Comparison of ENCODE assay signal across 22 mouse cellular contexts in the genomic region with DNA sequence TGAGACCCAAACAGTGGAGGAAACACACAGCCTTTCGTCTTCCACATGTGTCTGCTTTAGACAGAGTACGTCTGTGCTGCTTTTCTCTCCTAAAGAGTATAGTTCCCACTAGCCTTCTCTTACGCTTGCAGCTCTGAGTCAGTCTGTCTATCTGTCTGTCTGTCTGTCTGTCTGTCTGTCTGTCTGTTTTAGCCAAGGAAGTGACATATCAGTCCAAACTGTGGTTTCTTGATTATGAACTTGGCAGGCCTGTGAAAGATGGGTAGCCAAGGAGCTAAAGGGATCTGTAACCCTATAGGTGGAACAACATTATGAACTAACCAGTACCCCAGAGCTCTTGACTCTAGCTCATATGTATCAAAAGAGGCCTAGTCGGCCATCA.
A peak's percentile ranks its signal among the peaks of the same experiment; 100 is the strongest.
DNase-seq lines count a peak whose midpoint lies in the region; ATAC-seq and TF ChIP-seq lines count a peak whose summit lies in the region.
"Had no signal": no experiment of that assay in that cellular context is flagged by ENCODE, and none has a peak within 500 bp of the region (broad histone marks: within the 10 kb centered on the region; RNA-seq: fewer than 3 reads in every experiment).

No protein-coding gene starts in this region.

- no peak for TF ChIP-seq EP300 in lung, postnatal 0 days (IDR thresholded peaks at IDR 0.05)

- TF ChIP-seq CTCF in lung, postnatal 0 days (IDR thresholded peaks at IDR 0.05), result no peak

- peaks cover 23% of the 10 kb centered on the region for H3K4me1 ChIP-seq in forebrain, embryonic 13.5 days
- H3K4me1 ChIP-seq in forebrain, embryonic 10.5 days, result no peaks in the 10 kb centered on the region
- H3K4me1 ChIP-seq in heart, embryonic 13.5 days, result peaks cover 16% of the 10 kb centered on the region
- no peaks in the 10 kb centered on the region for H3K4me1 ChIP-seq in lung, postnatal 0 days (ENCODE audit: insufficient read depth, low read depth, low read length)
- no peaks in the 10 kb centered on the region for H3K4me1 ChIP-seq in kidney, embryonic 16.5 days (ENCODE audit: insufficient read depth, low read length)
- H3K4me1 ChIP-seq: embryonic facial prominence, embryonic 12.5 days; midbrain, embryonic 10.5 days had no signal

- H3K9ac ChIP-seq in forebrain, embryonic 13.5 days, result no peak overlapping the region
- peak overlapping the region; percentile 2 for H3K9ac ChIP-seq in heart, embryonic 13.5 days
- H3K9ac ChIP-seq in lung, postnatal 0 days (replicated peaks; ENCODE audit: low read depth), result no peak overlapping the region
- no peak overlapping the region for H3K9ac ChIP-seq in kidney, embryonic 16.5 days (replicated peaks; ENCODE audit: low read length)
- H3K9ac ChIP-seq: embryonic facial prominence, embryonic 12.5 days; hindbrain, embryonic 15.5 days; limb, embryonic 12.5 days; liver, embryonic 13.5 days; lung, embryonic 15.5 days; neural tube, embryonic 12.5 days had no signal

- WGBS in forebrain, embryonic 13.5 days, result 90% methylated on average over 4 of the region's 4 CpGs
- WGBS in forebrain, embryonic 10.5 days, result 94% methylated on average over 4 of the region's 4 CpGs
- WGBS in heart, embryonic 13.5 days, result 84% methylated on average over 4 of the region's 4 CpGs
- WGBS in lung, postnatal 0 days, result 76% methylated on average over 4 of the region's 4 CpGs
- 92% methylated on average over 4 of the region's 4 CpGs for WGBS in kidney, embryonic 16.5 days

- no peak overlapping the region for H3K4me3 ChIP-seq in forebrain, embryonic 13.5 days
- H3K4me3 ChIP-seq in forebrain, embryonic 10.5 days, result no peak overlapping the region
- no peak overlapping the region for H3K4me3 ChIP-seq in heart, embryonic 13.5 days
- no peak overlapping the region for H3K4me3 ChIP-seq in lung, postnatal 0 days (ENCODE audit: low read depth, low read length)
- no peak overlapping the region for H3K4me3 ChIP-seq in kidney, embryonic 16.5 days (ENCODE audit: low read length)
- H3K4me3 ChIP-seq: embryonic facial prominence, embryonic 12.5 days; heart, embryonic 10.5 days; hindbrain, embryonic 15.5 days; limb, embryonic 12.5 days; liver, embryonic 13.5 days; lung, embryonic 15.5 days; midbrain, embryonic 10.5 days; neural tube, embryonic 12.5 days had no signal

- H3K4me2 ChIP-seq in forebrain, embryonic 13.5 days, result peak overlapping the region; percentile 0; the same call in 1 of the 2 replicates
- H3K4me2 ChIP-seq in heart, embryonic 13.5 days, result peak overlapping the region; percentile 36
- H3K4me2 ChIP-seq in lung, postnatal 0 days (replicated peaks; ENCODE audit: low read depth, low read length), result no peak overlapping the region
- no peak overlapping the region for H3K4me2 ChIP-seq in kidney, embryonic 16.5 days (replicated peaks; ENCODE audit: low read depth, low read length)
- H3K4me2 ChIP-seq: embryonic facial prominence, embryonic 12.5 days; hindbrain, embryonic 15.5 days; limb, embryonic 12.5 days; liver, embryonic 13.5 days; lung, embryonic 15.5 days; neural tube, embryonic 12.5 days had no signal

- no peaks in the 10 kb centered on the region for H3K27me3 ChIP-seq in forebrain, embryonic 13.5 days
- no peaks in the 10 kb centered on the region for H3K27me3 ChIP-seq in forebrain, embryonic 10.5 days (ENCODE audit: poor library complexity, severe bottlenecking)
- no peaks in the 10 kb centered on the region for H3K27me3 ChIP-seq in heart, embryonic 13.5 days (replicated peaks)
- H3K27me3 ChIP-seq in lung, postnatal 0 days (replicated peaks; ENCODE audit: insufficient read depth, low read length), result no peaks in the 10 kb centered on the region
- no peaks in the 10 kb centered on the region for H3K27me3 ChIP-seq in kidney, embryonic 16.5 days (ENCODE audit: insufficient read depth, low read length)
- H3K27me3 ChIP-seq: embryonic facial prominence, embryonic 12.5 days; hindbrain, embryonic 15.5 days; limb, embryonic 12.5 days; liver, embryonic 13.5 days; lung, embryonic 15.5 days; neural tube, embryonic 12.5 days had no signal

- H3K27ac ChIP-seq in forebrain, embryonic 13.5 days, result 0 out of 2 replicates have a peak overlapping the region, but pooled peaks have one; percentile 44
- no peak overlapping the region for H3K27ac ChIP-seq in forebrain, embryonic 10.5 days
- H3K27ac ChIP-seq in heart, embryonic 13.5 days (replicated peaks), result no peak overlapping the region
- H3K27ac ChIP-seq in lung, postnatal 0 days (ENCODE audit: low read length), result 0 out of 2 replicates have a peak overlapping the region, but pooled peaks have one; percentile 29
- H3K27ac ChIP-seq in kidney, embryonic 16.5 days (ENCODE audit: low read length), result no peak overlapping the region
- H3K27ac ChIP-seq: embryonic facial prominence, embryonic 12.5 days; heart, embryonic 10.5 days; hindbrain, embryonic 15.5 days; limb, embryonic 12.5 days; liver, embryonic 13.5 days; lung, embryonic 15.5 days; midbrain, embryonic 10.5 days; neural tube, embryonic 12.5 days had no signal

- no peak for ATAC-seq in forebrain, embryonic 13.5 days
- ATAC-seq in heart, embryonic 13.5 days (ENCODE audit: extremely low read depth, insufficient number of reproducible peaks, low FRiP score, low TSS enrichment), result no peak
- no peak for ATAC-seq in lung, postnatal 0 days
- no peak for ATAC-seq in kidney, embryonic 16.5 days (ENCODE audit: low FRiP score, low TSS enrichment)

- no peaks in the 10 kb centered on the region for H3K9me3 ChIP-seq in forebrain, embryonic 13.5 days (replicated peaks)
- no peaks in the 10 kb centered on the region for H3K9me3 ChIP-seq in forebrain, embryonic 10.5 days
- H3K9me3 ChIP-seq in heart, embryonic 13.5 days, result no peaks in the 10 kb centered on the region
- no peaks in the 10 kb centered on the region for H3K9me3 ChIP-seq in lung, postnatal 0 days (ENCODE audit: low read length)
- H3K9me3 ChIP-seq in kidney, embryonic 16.5 days (ENCODE audit: low read length), result no peaks in the 10 kb centered on the region
- H3K9me3 ChIP-seq: embryonic facial prominence, embryonic 12.5 days; heart, embryonic 10.5 days; hindbrain, embryonic 15.5 days; limb, embryonic 12.5 days; liver, embryonic 13.5 days; lung, embryonic 15.5 days; midbrain, embryonic 10.5 days; neural tube, embryonic 12.5 days had no signal

- no peak for DNase-seq in forebrain, embryonic 10.5 days (ENCODE audit: extremely low spot score, low spot score)
- no peak for DNase-seq in heart, postnatal 4 days
- DNase-seq in lung, postnatal 0 days (ENCODE audit: low spot score), result no peak
- DNase-seq in lung, postnatal 4 days, result no peak
- no peak for DNase-seq in spleen, postnatal 36 days (ENCODE audit: low spot score in 2 of 2)
- DNase-seq: adrenal gland, postnatal 10 days; cerebellum, adult 11-12 months; gastrocnemius, postnatal 10 days; kidney, adult 11 months; kidney, postnatal 10 days; liver, embryonic 13.5 days; right cerebral cortex, postnatal 14 days had no signal

- H3K36me3 ChIP-seq in forebrain, embryonic 13.5 days (ENCODE audit: poor library complexity, severe bottlenecking), result peaks cover 7% of the 10 kb centered on the region
- peaks cover 16% of the 10 kb centered on the region for H3K36me3 ChIP-seq in forebrain, embryonic 10.5 days (replicated peaks)
- peaks cover 5% of the 10 kb centered on the region; the same call in 1 of the 2 replicates for H3K36me3 ChIP-seq in heart, embryonic 13.5 days
- no peaks in the 10 kb centered on the region for H3K36me3 ChIP-seq in lung, postnatal 0 days (ENCODE audit: insufficient read depth, low read length)
- H3K36me3 ChIP-seq in kidney, embryonic 16.5 days (ENCODE audit: insufficient read depth, low read length), result 0 out of 2 replicates have a peak, but pooled peaks cover 4% of the 10 kb centered on the region
- H3K36me3 ChIP-seq: hindbrain, embryonic 15.5 days; liver, embryonic 13.5 days; lung, embryonic 15.5 days had no signal

Comparison
In these comparisons a context has a peak if more than half of its experiments do, and no peak if none do; other contexts are left out.
1. H3K27ac ChIP-seq: peak in forebrain, embryonic 13.5 days (single experiment) and lung, postnatal 0 days (single experiment); none in forebrain, embryonic 10.5 days (single experiment), heart, embryonic 13.5 days (single experiment) and kidney, embryonic 16.5 days (single experiment).
2. H3K4me2 ChIP-seq: peak in forebrain, embryonic 13.5 days (single experiment) and heart, embryonic 13.5 days (single experiment); none in lung, postnatal 0 days (single experiment) and kidney, embryonic 16.5 days (single experiment).